Mouse (Mus musculus): Measurements from ENCODE around the gene Glt1d1.
"Not testable (repeated sequence)": the region's sequence is repeated elsewhere in the genome, so short reads cannot be mapped to it uniquely, and the experiment has no call there.

DNA sequence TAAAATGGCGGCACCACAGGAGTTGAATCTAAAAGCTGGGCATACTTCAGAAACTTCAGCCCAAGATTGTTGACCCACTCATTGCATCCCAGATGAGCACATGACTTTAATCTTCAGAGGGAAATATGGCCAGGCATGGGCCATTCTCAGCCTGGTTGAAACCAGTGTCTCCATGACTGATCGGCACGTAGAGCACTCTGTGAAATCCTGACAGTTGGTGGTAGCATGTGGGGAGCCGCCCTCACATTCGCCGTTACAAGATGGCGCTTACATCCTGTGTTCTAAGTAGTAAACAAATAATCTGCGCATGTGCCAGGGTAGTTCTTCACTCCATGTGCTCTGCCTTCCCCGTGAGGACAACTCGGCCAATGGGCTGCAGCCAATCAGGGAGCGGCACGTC is 90.1 kb downstream of the Glt1d1 start:
- TF ChIP-seq CTCF (IDR thresholded peaks at IDR 0.05; ENCODE audit: low read depth, low read length); POLR2A (IDR thresholded peaks at IDR 0.05; ENCODE audit: extremely low read depth, insufficient read depth, low read length): not testable (repeated sequence)

All from liver, adult 2 months (tissue).